Mouse (Mus musculus): ENCODE results near the gene Dph1. TPM values are rescaled to one million over a fixed set of nuclear protein-coding genes. Genes with fewer than 3 reads are reported as not detected.

Dph1 gene
- polyA plus RNA-seq, 2 experiments: 25.5 to 30.0 TPM

DNA sequence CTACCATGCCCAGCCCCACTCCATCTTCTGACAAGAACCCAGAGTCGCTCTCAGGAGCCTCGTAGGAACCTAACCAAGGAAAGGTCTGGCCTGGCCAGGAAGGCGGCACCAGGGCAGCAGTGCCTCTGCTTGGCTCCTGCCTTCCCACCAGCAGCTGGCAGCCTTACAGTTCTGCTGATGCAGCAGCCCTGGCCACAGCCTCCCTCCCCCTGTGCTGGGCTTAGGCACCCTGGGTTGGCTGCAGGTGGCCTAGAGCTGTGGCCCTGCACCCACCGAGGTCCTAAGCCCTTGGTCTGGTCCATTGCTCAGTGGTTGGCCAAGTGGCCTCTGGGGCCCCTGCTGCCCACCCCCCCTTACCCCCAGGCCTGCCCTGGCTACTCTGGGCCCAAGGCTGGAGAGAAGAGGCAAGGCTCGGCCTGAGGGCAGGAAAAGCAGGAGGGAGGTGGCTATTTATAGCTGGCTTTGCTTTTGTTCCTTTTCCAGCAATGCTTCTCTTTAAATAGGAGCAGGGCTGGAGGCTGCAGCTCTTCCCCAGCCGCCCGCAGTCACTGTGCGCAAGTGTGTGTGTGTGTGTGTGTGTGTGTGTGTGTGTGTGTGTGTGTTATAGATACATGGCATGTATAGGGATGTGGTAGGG lies 21.1 kb upstream of the Dph1 start:
- Histone ChIP-seq H3K27me3 (ENCODE audit: control insufficient read depth, insufficient read depth, low read length) (no peaks in the 10 kb centered on the region), H3K36me3 (ENCODE audit: control insufficient read depth, insufficient read depth, low read length) (no peaks in the 10 kb centered on the region), H3K4me2 (replicated peaks; ENCODE audit: low read depth, low read length, severe bottlenecking) (no peak overlapping the region), H3K4me3 (replicated peaks; ENCODE audit: low read length) (no peak overlapping the region), H3K9ac (ENCODE audit: low read depth, low read length, severe bottlenecking) (no peak overlapping the region), H3K4me1 (ENCODE audit: control insufficient read depth, insufficient read depth, low read length) (peaks cover 19% of the 10 kb centered on the region), H3K9me3 (ENCODE audit: control insufficient read depth, low read length) (no peaks in the 10 kb centered on the region), H3K27ac (replicated peaks; ENCODE audit: low read depth, low read length) (no peak overlapping the region)
- ATAC-seq (ENCODE audit: low FRiP score, low read depth) (no peak; the same call in 1 of the 2 replicates), DNase-seq (ENCODE audit: low spot score) (peak; percentile 13)
- WGBS: 55% methylated on average over 8 of the region's 8 CpGs
- no peak for TF ChIP-seq POLR2A (IDR thresholded peaks at IDR 0.05; ENCODE audit: borderline replicate concordance, extremely low read depth, insufficient read depth, insufficient read length)

DNA sequence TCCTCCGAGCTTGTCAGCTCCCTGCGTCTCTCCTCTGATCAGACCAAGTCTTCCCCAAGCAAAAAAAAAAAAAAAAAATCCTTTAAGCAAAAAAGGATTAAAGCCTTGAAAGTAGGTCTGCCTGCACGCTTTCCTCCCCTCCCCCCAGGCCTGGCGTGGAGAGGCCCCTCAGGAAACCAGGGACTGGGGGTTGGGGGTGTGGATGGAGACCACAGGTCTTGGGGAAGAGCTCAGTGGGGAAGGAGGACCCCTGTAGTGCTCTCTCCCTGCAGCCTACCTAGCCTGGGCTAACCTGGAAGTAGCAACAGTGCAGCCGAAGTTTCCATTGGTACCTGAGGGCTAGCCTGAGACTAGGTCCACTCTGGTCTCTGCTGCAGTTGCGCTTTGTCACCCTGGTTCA lies 19.7 kb upstream of the Dph1 start:
- no peak overlapping the region for H3K4me2 ChIP-seq (replicated peaks; ENCODE audit: low read depth, low read length, severe bottlenecking)
- WGBS: 42% methylated on average over 6 of the region's 6 CpGs
- no peak overlapping the region for H3K27ac ChIP-seq (replicated peaks; ENCODE audit: low read depth, low read length)
- DNase-seq (ENCODE audit: low spot score) (no peak), ATAC-seq (ENCODE audit: low FRiP score, low read depth) (no peak)
- peaks cover 19% of the 10 kb centered on the region for H3K4me1 ChIP-seq (ENCODE audit: control insufficient read depth, insufficient read depth, low read length)
- no peak overlapping the region for H3K9ac ChIP-seq (ENCODE audit: low read depth, low read length, severe bottlenecking)
- H3K36me3 ChIP-seq (ENCODE audit: control insufficient read depth, insufficient read depth, low read length): no peaks in the 10 kb centered on the region
- no peak for TF ChIP-seq POLR2A (IDR thresholded peaks at IDR 0.05; ENCODE audit: borderline replicate concordance, extremely low read depth, insufficient read depth, insufficient read length)
- H3K27me3 ChIP-seq (ENCODE audit: control insufficient read depth, insufficient read depth, low read length): no peaks in the 10 kb centered on the region
- H3K4me3 ChIP-seq (replicated peaks; ENCODE audit: low read length): no peak overlapping the region
- no peaks in the 10 kb centered on the region for H3K9me3 ChIP-seq (ENCODE audit: control insufficient read depth, low read length)

DNA sequence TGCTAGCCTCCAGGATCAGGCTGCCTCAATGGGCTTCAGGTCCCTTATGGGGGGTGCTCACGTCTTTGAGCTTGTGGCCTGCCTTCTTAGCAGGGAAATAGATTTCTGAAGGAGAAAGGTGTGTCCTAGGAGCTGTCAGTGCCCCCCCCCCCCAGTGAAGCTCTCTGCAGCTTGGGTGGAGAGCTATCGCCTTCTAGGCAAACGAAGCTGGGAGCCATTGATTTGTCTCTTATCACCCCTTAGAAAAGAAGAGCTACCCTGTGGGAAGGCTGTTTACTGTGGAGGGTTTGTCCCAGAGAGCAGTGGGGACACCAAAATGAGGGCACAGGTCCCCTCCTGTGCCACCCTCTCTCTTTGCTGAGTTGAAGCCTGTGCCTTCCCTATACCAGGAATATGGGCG lies 19.1 kb upstream of the Dph1 start:
- Histone ChIP-seq H3K9ac (ENCODE audit: low read depth, low read length, severe bottlenecking) (no peak overlapping the region), H3K4me3 (replicated peaks; ENCODE audit: low read length) (no peak overlapping the region), H3K4me1 (ENCODE audit: control insufficient read depth, insufficient read depth, low read length) (peaks cover 19% of the 10 kb centered on the region), H3K27me3 (ENCODE audit: control insufficient read depth, insufficient read depth, low read length) (no peaks in the 10 kb centered on the region), H3K4me2 (replicated peaks; ENCODE audit: low read depth, low read length, severe bottlenecking) (no peak overlapping the region), H3K36me3 (ENCODE audit: control insufficient read depth, insufficient read depth, low read length) (no peaks in the 10 kb centered on the region), H3K9me3 (ENCODE audit: control insufficient read depth, low read length) (no peaks in the 10 kb centered on the region), H3K27ac (replicated peaks; ENCODE audit: low read depth, low read length) (no peak overlapping the region)
- no peak for ATAC-seq (ENCODE audit: low FRiP score, low read depth)
- no peak for DNase-seq (ENCODE audit: low spot score)
- no peak for TF ChIP-seq POLR2A (IDR thresholded peaks at IDR 0.05; ENCODE audit: borderline replicate concordance, extremely low read depth, insufficient read depth, insufficient read length)
- 77% methylated on average over 4 of the region's 4 CpGs for WGBS

DNA sequence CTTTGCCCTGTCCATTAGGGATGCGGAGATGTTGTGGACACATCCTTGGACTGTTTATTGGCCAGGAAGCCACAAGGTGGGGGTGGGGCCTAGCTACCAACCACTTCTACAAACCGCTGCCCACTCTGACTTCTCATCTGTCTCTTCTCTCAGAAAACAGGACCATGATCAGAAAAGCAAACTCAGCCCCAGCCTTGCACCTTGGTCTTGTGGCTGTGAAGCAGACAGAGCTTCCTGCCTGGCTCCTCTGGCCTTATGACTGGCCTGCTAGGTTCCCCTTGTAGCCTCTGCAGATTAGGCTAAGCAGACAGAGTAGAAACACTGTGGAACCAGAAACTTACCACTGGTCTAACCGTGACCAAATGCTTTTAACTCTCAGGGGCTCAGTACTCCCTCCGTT lies 18.3 kb upstream of the Dph1 start:
- WGBS: 65% methylated on average over 4 of the region's 4 CpGs
- Histone ChIP-seq H3K4me3 (replicated peaks; ENCODE audit: low read length) (no peak overlapping the region), H3K27me3 (ENCODE audit: control insufficient read depth, insufficient read depth, low read length) (no peaks in the 10 kb centered on the region), H3K36me3 (ENCODE audit: control insufficient read depth, insufficient read depth, low read length) (no peaks in the 10 kb centered on the region), H3K4me1 (ENCODE audit: control insufficient read depth, insufficient read depth, low read length) (peaks cover 19% of the 10 kb centered on the region), H3K9ac (ENCODE audit: low read depth, low read length, severe bottlenecking) (no peak overlapping the region), H3K9me3 (ENCODE audit: control insufficient read depth, low read length) (no peaks in the 10 kb centered on the region), H3K4me2 (replicated peaks; ENCODE audit: low read depth, low read length, severe bottlenecking) (no peak overlapping the region), H3K27ac (replicated peaks; ENCODE audit: low read depth, low read length) (no peak overlapping the region)
- TF ChIP-seq POLR2A (IDR thresholded peaks at IDR 0.05; ENCODE audit: borderline replicate concordance, extremely low read depth, insufficient read depth, insufficient read length): no peak
- ATAC-seq (ENCODE audit: low FRiP score, low read depth): no peak
- no peak for DNase-seq (ENCODE audit: low spot score)

DNA sequence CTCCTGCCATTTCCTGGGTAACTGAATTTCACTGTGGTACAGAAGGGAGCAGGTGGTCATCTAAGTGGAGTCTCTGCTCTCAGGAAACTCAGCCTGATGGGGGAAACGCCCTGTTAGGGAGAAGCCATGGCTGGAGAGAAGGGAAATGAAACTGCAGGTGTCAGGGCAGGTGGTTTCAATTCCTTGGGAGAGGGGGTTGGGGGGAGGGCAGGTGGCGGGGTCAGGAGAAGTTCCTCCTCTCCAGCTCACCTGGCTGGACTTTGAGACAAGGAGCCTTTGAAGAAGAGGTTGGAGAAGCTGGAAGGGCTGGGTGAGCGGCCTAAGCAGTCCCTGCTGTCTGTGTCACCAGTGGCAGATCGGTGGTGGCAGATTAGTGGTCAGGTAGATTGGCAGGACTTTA lies 15.3 kb upstream of the Dph1 start:
- Histone ChIP-seq H3K4me1 (ENCODE audit: control insufficient read depth, insufficient read depth, low read length) (peaks cover 3% of the 10 kb centered on the region; the same call in 1 of the 2 replicates), H3K4me2 (replicated peaks; ENCODE audit: low read depth, low read length, severe bottlenecking) (no peak overlapping the region), H3K27me3 (ENCODE audit: control insufficient read depth, insufficient read depth, low read length) (no peaks in the 10 kb centered on the region), H3K9ac (ENCODE audit: low read depth, low read length, severe bottlenecking) (no peak overlapping the region), H3K9me3 (ENCODE audit: control insufficient read depth, low read length) (no peaks in the 10 kb centered on the region), H3K36me3 (ENCODE audit: control insufficient read depth, insufficient read depth, low read length) (no peaks in the 10 kb centered on the region), H3K4me3 (replicated peaks; ENCODE audit: low read length) (no peak overlapping the region), H3K27ac (replicated peaks; ENCODE audit: low read depth, low read length) (no peak overlapping the region)
- ATAC-seq (ENCODE audit: low FRiP score, low read depth) (no peak), DNase-seq (ENCODE audit: low spot score) (no peak)
- TF ChIP-seq POLR2A (IDR thresholded peaks at IDR 0.05; ENCODE audit: borderline replicate concordance, extremely low read depth, insufficient read depth, insufficient read length): no peak
- WGBS: 69% methylated on average over 4 of the region's 4 CpGs
